Comparison of ENCODE assay signal across 8 mouse cellular contexts in genomic region chrX:49287700-49288563, GRCm38 (mm10). TPM values are rescaled to one million over a fixed set of nuclear protein-coding genes. Genes with fewer than 3 reads are reported as not detected.
A peak's percentile ranks its signal among the peaks of the same experiment; 100 is the strongest.
DNase-seq lines count a peak whose midpoint lies in the region; ATAC-seq lines count a peak whose summit lies in the region.

Gene Enox2, minus strand, starts transcription at chrX:49288259.

- H3K4me2 ChIP-seq in intestine, embryonic 14.5 days (ENCODE audit: low read length) = peak within 1 kb of the TSS; percentile 55

- H3K27me3 ChIP-seq in intestine, embryonic 14.5 days (replicated peaks; ENCODE audit: control insufficient read depth, insufficient read depth, low read length) = no peaks in the 10 kb centered on the region

- DNase-seq in adrenal gland, adult 18-20 months (ENCODE audit: low spot score in 2 of 2) = peak; percentile 51 to 67
- peak; percentile 88 for DNase-seq in embryo, embryonic 11 days
- peak; percentile 83 for DNase-seq in gastrocnemius, postnatal 25 days
- peak; percentile 81 for DNase-seq in intestine, embryonic 14.5 days (ENCODE audit: low spot score)
- DNase-seq in left cerebral cortex, postnatal 14 days (ENCODE audit: low spot score in 2 of 2) = peak; percentile 82 to 94
- peak; percentile 88 for DNase-seq in mesoderm, embryonic 11.5 days (ENCODE audit: low read depth, low spot score)
- peak; percentile 81 to 91 for DNase-seq in right cerebral cortex, postnatal 36 days (ENCODE audit: low spot score in 2 of 2)
- peak; percentile 79 for DNase-seq in yolk sac, embryonic 10.5 days (ENCODE audit: low spot score)

- peak; percentile 100 for ATAC-seq in intestine, embryonic 14.5 days (replicated peaks; ENCODE audit: low FRiP score, low TSS enrichment, low read depth)

- 22% methylated on average over 19 of the region's 26 CpGs for WGBS in intestine, embryonic 14.5 days

- peak within 1 kb of the TSS; percentile 42 for H3K4me3 ChIP-seq in intestine, embryonic 14.5 days (ENCODE audit: low read depth, low read length)

- intact Hi-C loops in left cerebral cortex, postnatal 14 days (cut with DNase I) = loop anchor here (10.0 kb wide), 1 partner anchor 593 kb away; the partner anchor contains the start of gene Rbmx2

- peak within 1 kb of the TSS; percentile 65 for H3K27ac ChIP-seq in intestine, embryonic 14.5 days (ENCODE audit: low read depth)

- H3K9ac ChIP-seq in intestine, embryonic 14.5 days (ENCODE audit: low read length) = peak within 1 kb of the TSS; percentile 60

- no peaks in the 10 kb centered on the region for H3K36me3 ChIP-seq in intestine, embryonic 14.5 days (ENCODE audit: control insufficient read depth, insufficient read depth, low read length)

- no peaks in the 10 kb centered on the region for H3K4me1 ChIP-seq in intestine, embryonic 14.5 days (replicated peaks; ENCODE audit: control insufficient read depth, insufficient read depth, low read length)

- no peaks in the 10 kb centered on the region for H3K9me3 ChIP-seq in intestine, embryonic 14.5 days (ENCODE audit: control insufficient read depth, low read length)

RNA-seq across cellular contexts. Expression of gene Enox2, which starts in this region (rescaled TPM):
- 10 to 100 TPM; 10.0 to 16.3 TPM for total RNA-seq in adrenal gland, adult 18-20 months (2021)
- 10 to 100 TPM in 1 of 2 experiments, 1 to 10 TPM in 1; 7.8 to 14.4 TPM for total RNA-seq in gastrocnemius, postnatal 25 days (2021)
- polyA plus RNA-seq in intestine, embryonic 14.5 days (2014; fragmentation: Nextera tagmentation; extraction: Ambion mirVana) = 7.1 and 10.2 TPM in 2 replicates
- 10 to 100 TPM; 10.5 to 11.8 TPM for total RNA-seq in left cerebral cortex, postnatal 14 days (2021)

Comparison
In these comparisons a context has a peak if more than half of its experiments do, and no peak if none do; other contexts are left out.
1. Peak in every context shown above with its lines: DNase-seq, ATAC-seq, H3K4me3 ChIP-seq and H3K27ac ChIP-seq.